Mouse (Mus musculus) CD4-positive naive resting alpha-beta T cell, adult 57 days (primary cell): ENCODE data around the gene Ak9. TPM values are rescaled to one million over a fixed set of nuclear protein-coding genes. Genes with fewer than 3 reads are reported as not detected.

Experiments used
- total RNA-seq: library from RNA; stranded (reverse); gene quantifications from one replicate; pipeline ENCODE4 v1.2.4, GENCODE M21; 2023

Ak9 gene
- 0.15 TPM for total RNA-seq

GRCm38 (mm10) chr10:41303639-41304444 is at the start of gene Ak9:
Gene Ak9, plus strand, starts transcription at chr10:41303980.

GRCm38 (mm10) chr10:41302689-41303431 is 920 bp upstream of the Ak9 start, which contains the start of gene Fig4:
Gene Fig4, minus strand, starts transcription at chr10:41303260.

GRCm38 (mm10) chr10:41450137-41450670 is 146.4 kb downstream of the Ak9 start, which contains the start of gene Zbtb24:
Gene Zbtb24, plus strand, starts transcription at chr10:41450383.

DNA sequence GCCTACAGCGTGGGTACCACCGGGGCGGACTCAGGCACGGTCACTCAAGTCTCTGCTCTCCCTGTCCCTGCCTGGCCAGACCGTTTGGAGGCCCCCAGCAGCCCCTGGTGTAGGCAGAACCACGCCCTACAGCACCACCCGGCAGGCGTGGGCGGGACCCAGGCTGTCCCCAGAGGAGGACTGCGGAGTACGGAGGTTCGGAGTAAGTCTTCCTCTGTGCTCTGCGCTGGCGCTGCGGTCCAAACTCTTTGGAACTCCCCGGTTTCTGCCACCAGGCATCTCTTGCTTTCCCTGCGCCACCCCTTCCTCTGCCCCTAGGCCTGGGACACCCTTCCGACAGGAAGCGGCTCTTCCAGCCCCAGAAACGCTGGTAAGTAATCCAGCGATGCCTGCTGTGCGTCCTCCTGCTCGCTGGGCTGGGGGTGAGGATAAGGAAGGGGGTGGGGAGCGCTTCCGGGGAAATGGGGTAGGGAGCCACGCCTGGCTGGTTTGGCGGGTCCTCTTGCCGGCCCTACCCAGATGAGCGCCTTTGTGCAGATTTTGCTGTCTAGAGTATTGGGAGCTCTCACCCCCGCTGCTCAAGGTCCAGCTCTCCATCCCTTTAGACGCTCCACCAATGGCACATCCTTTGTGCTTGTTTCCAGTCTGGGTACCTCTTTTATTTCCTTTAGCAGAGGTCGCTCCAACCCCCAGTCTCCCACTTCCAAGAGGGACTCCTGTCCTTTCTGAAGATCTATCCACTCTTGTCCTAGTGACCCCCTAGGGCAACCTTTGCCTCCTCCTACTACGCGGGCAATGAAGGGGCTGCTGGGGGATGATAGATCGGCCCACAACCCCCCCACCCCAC is 172.6 kb downstream of the Ak9 start, which contains the start of gene Mical1:
Gene Mical1 (plus strand): TSS at position 144 of the 847 bp plus-strand sequence.

Other genes starting within 250 kb of the Ak9 start
- not detected for gene Gpr6, start 231.7 kb upstream of the Ak9 start, total RNA-seq
- gene Fig4, start 720 bp upstream of the Ak9 start, total RNA-seq = 17.9 TPM
- gene Zbtb24, start 146.4 kb downstream of the Ak9 start, total RNA-seq = 39.1 TPM
- 191 TPM for gene Mical1, start 172.3 kb downstream of the Ak9 start, total RNA-seq
- 21.0 TPM for gene Smpd2, start 186.4 kb downstream of the Ak9 start, total RNA-seq
- gene Ppil6, start 186.5 kb downstream of the Ak9 start, total RNA-seq = not detected
- gene Cd164, start 215.4 kb downstream of the Ak9 start, total RNA-seq = 296 TPM